Mouse (Mus musculus) kidney, adult 2 months (tissue): ENCODE measurements at regions not wholly inside any gene's neighbourhood (a gene's known extent, or its start where the extent isn't known, plus 50 kb on each side); places are given as distances from the start of the nearest gene placed in this dataset.

Source experiments
- CTCF ChIP-seq: fragments of 200-500 bp; conservative IDR thresholded peaks from 2 replicates; pipeline ENCODE4 v1.5.1; 2011; ENCODE audit warnings: low read depth, mild to moderate bottlenecking, control low read depth, low read length, moderate library complexity, mixed read lengths; ENCODE audit not compliant: insufficient read depth, insufficient read length
- POLR2A ChIP-seq: fragments of 200-500 bp; IDR thresholded peaks from one replicate; pipeline ENCODE4 v1.6.1; 2011; ENCODE audit warnings: low read depth, low read length, control low read depth

DNA sequence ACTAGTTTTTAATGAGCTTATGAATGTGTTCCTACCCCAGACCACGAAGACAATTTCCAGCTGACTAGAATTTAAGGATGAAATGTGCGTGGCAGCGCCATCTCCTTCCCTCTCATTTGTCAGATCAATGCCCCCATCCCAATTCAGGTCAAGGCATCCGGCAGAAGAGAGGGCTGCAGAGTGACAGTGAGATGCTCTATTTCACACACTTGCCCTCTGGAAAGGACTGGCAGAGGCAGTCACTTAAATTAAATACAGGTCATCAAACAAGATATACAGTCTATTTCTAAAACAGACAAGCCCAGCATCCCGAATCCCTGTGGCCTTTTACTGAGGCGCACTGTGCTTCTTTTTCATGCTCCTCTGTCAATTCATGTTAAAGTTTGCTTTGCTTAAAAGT, 211.9 kb downstream of the Ptprc start:
- TF ChIP-seq CTCF (no peak), POLR2A (no peak)
